Mouse (Mus musculus): ENCODE measurements around the gene Tbc1d22a. TPM values are rescaled to one million over a fixed set of nuclear protein-coding genes. Genes with fewer than 3 reads are reported as not detected.

Gene Tbc1d22a
- polyA plus RNA-seq (2015; fragmentation: Nextera tagmentation; extraction: Ambion mirVana) = 12.4 TPM in 2 replicates

GRCm38 (mm10) chr15:86213753-86214548 lies at the start of gene Tbc1d22a:
Tbc1d22a (plus strand) TSS chr15:86214459.
- Histone ChIP-seq H3K9ac (peak within 1 kb of the TSS; percentile 89), H3K27ac (peak within 1 kb of the TSS; percentile 94), H3K27me3 (no peaks in the 10 kb centered on the region), H3K4me1 (peaks cover 19% of the 10 kb centered on the region), H3K9me3 (no peaks in the 10 kb centered on the region), H3K36me3 (no peaks in the 10 kb centered on the region), H3K4me2 (peak within 1 kb of the TSS; percentile 98), H3K4me3 (peak within 1 kb of the TSS; percentile 93)
- WGBS = under 1% methylated on average over 64 of the region's 64 CpGs
- peak; percentile 86 for ATAC-seq (ENCODE audit: insufficient number of reproducible peaks, low FRiP score, low TSS enrichment, low read depth)

GRCm38 (mm10) chr15:86164718-86165345 lies 49.4 kb upstream of the Tbc1d22a start:
- H3K27ac ChIP-seq = no peak overlapping the region; the same call in 1 of the 2 replicates
- WGBS = 71% methylated on average over 21 of the region's 21 CpGs
- H3K4me1 ChIP-seq = peaks cover 28% of the 10 kb centered on the region
- no peak overlapping the region for H3K4me2 ChIP-seq
- no peak for ATAC-seq (ENCODE audit: insufficient number of reproducible peaks, low FRiP score, low TSS enrichment, low read depth)
- no peak overlapping the region for H3K4me3 ChIP-seq
- no peaks in the 10 kb centered on the region for H3K9me3 ChIP-seq
- H3K36me3 ChIP-seq = peaks cover 23% of the 10 kb centered on the region
- H3K27me3 ChIP-seq = no peaks in the 10 kb centered on the region
- no peak overlapping the region for H3K9ac ChIP-seq

GRCm38 (mm10) chr15:86165811-86166590 lies 48.3 kb upstream of the Tbc1d22a start:
- no peak overlapping the region for H3K4me3 ChIP-seq
- H3K9me3 ChIP-seq = no peaks in the 10 kb centered on the region
- H3K4me2 ChIP-seq = no peak overlapping the region
- no peak overlapping the region for H3K27ac ChIP-seq
- peaks cover 23% of the 10 kb centered on the region for H3K36me3 ChIP-seq
- H3K4me1 ChIP-seq = peaks cover 33% of the 10 kb centered on the region
- no peak overlapping the region for H3K9ac ChIP-seq
- 89% methylated on average over 24 of the region's 24 CpGs for WGBS
- H3K27me3 ChIP-seq = no peaks in the 10 kb centered on the region
- no peak for ATAC-seq (ENCODE audit: insufficient number of reproducible peaks, low FRiP score, low TSS enrichment, low read depth)

- Histone ChIP-seq H3K36me3 (peaks cover 13% of the 10 kb centered on the region; the same call in 1 of the 2 replicates), H3K9ac (no peak overlapping the region), H3K27me3 (no peaks in the 10 kb centered on the region), H3K9me3 (no peaks in the 10 kb centered on the region), H3K4me3 (no peak overlapping the region), H3K4me1 (peaks cover 42% of the 10 kb centered on the region), H3K27ac (no peak overlapping the region), H3K4me2 (no peak overlapping the region)
- ATAC-seq (ENCODE audit: insufficient number of reproducible peaks, low FRiP score, low TSS enrichment, low read depth) = no peak
- 71% methylated on average over 7 of the region's 7 CpGs for WGBS
Observed at GRCm38 (mm10) chr15:86167032-86167655, 47.1 kb upstream of the Tbc1d22a start.

- Histone ChIP-seq H3K4me3 (no peak overlapping the region), H3K4me1 (peaks cover 48% of the 10 kb centered on the region), H3K9me3 (no peaks in the 10 kb centered on the region), H3K27me3 (no peaks in the 10 kb centered on the region), H3K9ac (no peak overlapping the region), H3K27ac (no peak overlapping the region), H3K4me2 (no peak overlapping the region), H3K36me3 (peaks cover 9% of the 10 kb centered on the region; the same call in 1 of the 2 replicates)
- no peak for ATAC-seq (ENCODE audit: insufficient number of reproducible peaks, low FRiP score, low TSS enrichment, low read depth)
- 72% methylated on average over 10 of the region's 10 CpGs for WGBS
Observed at GRCm38 (mm10) chr15:86167787-86168504, 46.3 kb upstream of the Tbc1d22a start.

GRCm38 (mm10) chr15:86168505-86168867 lies 45.8 kb upstream of the Tbc1d22a start:
- ATAC-seq (ENCODE audit: insufficient number of reproducible peaks, low FRiP score, low TSS enrichment, low read depth) = no peak
- Histone ChIP-seq H3K27ac (no peak overlapping the region; the same call in 1 of the 2 replicates), H3K4me1 (peaks cover 54% of the 10 kb centered on the region), H3K4me3 (no peak overlapping the region), H3K4me2 (no peak overlapping the region), H3K9ac (no peak overlapping the region), H3K27me3 (no peaks in the 10 kb centered on the region), H3K36me3 (peaks cover 6% of the 10 kb centered on the region; the same call in 1 of the 2 replicates), H3K9me3 (no peaks in the 10 kb centered on the region)
- 55% methylated on average over 7 of the region's 7 CpGs for WGBS

- Histone ChIP-seq H3K9ac (no peak overlapping the region), H3K4me2 (no peak overlapping the region), H3K4me1 (peaks cover 60% of the 10 kb centered on the region), H3K9me3 (no peaks in the 10 kb centered on the region), H3K27me3 (no peaks in the 10 kb centered on the region), H3K4me3 (no peak overlapping the region), H3K36me3 (no peaks in the 10 kb centered on the region; the same call in 1 of the 2 replicates), H3K27ac (no peak overlapping the region; the same call in 1 of the 2 replicates)
- ATAC-seq (ENCODE audit: insufficient number of reproducible peaks, low FRiP score, low TSS enrichment, low read depth) = no peak
- WGBS = 74% methylated on average over 12 of the region's 12 CpGs
Observed at GRCm38 (mm10) chr15:86168941-86169816, 45.1 kb upstream of the Tbc1d22a start.

GRCm38 (mm10) chr15:86169817-86170110 lies 44.5 kb upstream of the Tbc1d22a start:
- Histone ChIP-seq H3K4me2 (no peak overlapping the region), H3K36me3 (no peaks in the 10 kb centered on the region; the same call in 1 of the 2 replicates), H3K4me3 (no peak overlapping the region), H3K27ac (no peak overlapping the region), H3K9me3 (no peaks in the 10 kb centered on the region), H3K9ac (no peak overlapping the region), H3K4me1 (peaks cover 65% of the 10 kb centered on the region), H3K27me3 (no peaks in the 10 kb centered on the region)
- WGBS = 63% methylated on average over 4 of the region's 4 CpGs
- no peak for ATAC-seq (ENCODE audit: insufficient number of reproducible peaks, low FRiP score, low TSS enrichment, low read depth)

- no peak for ATAC-seq (ENCODE audit: insufficient number of reproducible peaks, low FRiP score, low TSS enrichment, low read depth)
- Histone ChIP-seq H3K9me3 (no peaks in the 10 kb centered on the region), H3K9ac (no peak overlapping the region), H3K4me3 (no peak overlapping the region), H3K36me3 (no peaks in the 10 kb centered on the region), H3K4me1 (peaks cover 69% of the 10 kb centered on the region), H3K27me3 (no peaks in the 10 kb centered on the region), H3K27ac (no peak overlapping the region), H3K4me2 (no peak overlapping the region)
- 76% methylated on average over 12 of the region's 12 CpGs for WGBS
Observed at GRCm38 (mm10) chr15:86171316-86171715, 42.9 kb upstream of the Tbc1d22a start.

- H3K9me3 ChIP-seq = no peaks in the 10 kb centered on the region
- H3K4me3 ChIP-seq = no peak overlapping the region
- H3K4me2 ChIP-seq = no peak overlapping the region
- 47% methylated on average over 3 of the region's 3 CpGs for WGBS
- H3K27me3 ChIP-seq = no peaks in the 10 kb centered on the region
- no peak overlapping the region for H3K27ac ChIP-seq
- no peaks in the 10 kb centered on the region for H3K36me3 ChIP-seq
- peaks cover 69% of the 10 kb centered on the region for H3K4me1 ChIP-seq
- ATAC-seq (ENCODE audit: insufficient number of reproducible peaks, low FRiP score, low TSS enrichment, low read depth) = no peak
- H3K9ac ChIP-seq = no peak overlapping the region
Observed at GRCm38 (mm10) chr15:86172124-86172523, 42.1 kb upstream of the Tbc1d22a start.

All from limb, embryonic 15.5 days (tissue).